Mouse (Mus musculus) frontal cortex, adult 2 months (tissue): Measurements from ENCODE around the gene Kcnk5. TPM values are rescaled to one million over a fixed set of nuclear protein-coding genes. Genes with fewer than 3 reads are reported as not detected.

Experiments
- DNase-seq, 2 experiments: peaks; one replicate each; pipeline ENCODE4 v3.0.0; 2022; ENCODE audit warnings: low spot score in 1 of 2; ENCODE audit errors: extremely low spot score in 1 of 2
- polyA plus RNA-seq: library from polyadenylated mRNA; depleted of rRNA; stranded (reverse); fragments of >200 nt; gene quantifications from 2 replicates; pipeline ENCODE4 v1.2.3, GENCODE M21; 2012; rRNA removed

Gene Kcnk5
- polyA plus RNA-seq, 1 experiment: 0.86 TPM

- DNase-seq: no peak
These were observed 60.7 kb downstream of the Kcnk5 start for GRCm38 (mm10) chr14:20120868-20121267.

- peak in 1 of 2 experiments; percentile 13 for DNase-seq
These were observed 61.6 kb downstream of the Kcnk5 start for GRCm38 (mm10) chr14:20120012-20120411.

DNA sequence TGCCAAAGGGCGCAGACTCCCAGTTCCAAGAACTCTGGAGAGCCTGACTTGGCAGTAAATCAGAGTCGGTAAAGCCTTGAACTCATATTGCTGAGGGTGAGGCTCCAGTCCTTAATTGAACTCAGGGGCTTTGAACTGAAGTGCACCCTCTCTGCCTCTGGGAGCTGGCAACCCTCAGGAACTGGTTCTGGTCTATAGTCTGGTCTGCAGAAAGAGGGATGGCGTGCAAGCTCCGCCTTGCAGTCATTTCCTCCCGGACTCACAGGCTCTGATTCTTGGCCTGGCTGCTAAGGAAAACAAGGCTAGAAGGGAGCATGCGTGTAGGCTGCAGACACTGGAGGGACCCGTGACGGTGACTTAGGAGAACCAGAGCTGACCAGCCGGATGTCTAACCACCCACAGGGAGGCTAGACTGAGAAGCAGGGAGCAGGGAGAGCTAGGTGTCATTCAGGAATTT is 65.4 kb downstream of the Kcnk5 start:
- DNase-seq: no peak

GRCm38 (mm10) chr14:20114951-20115350 is 66.7 kb downstream of the Kcnk5 start:
- no peak for DNase-seq

DNA sequence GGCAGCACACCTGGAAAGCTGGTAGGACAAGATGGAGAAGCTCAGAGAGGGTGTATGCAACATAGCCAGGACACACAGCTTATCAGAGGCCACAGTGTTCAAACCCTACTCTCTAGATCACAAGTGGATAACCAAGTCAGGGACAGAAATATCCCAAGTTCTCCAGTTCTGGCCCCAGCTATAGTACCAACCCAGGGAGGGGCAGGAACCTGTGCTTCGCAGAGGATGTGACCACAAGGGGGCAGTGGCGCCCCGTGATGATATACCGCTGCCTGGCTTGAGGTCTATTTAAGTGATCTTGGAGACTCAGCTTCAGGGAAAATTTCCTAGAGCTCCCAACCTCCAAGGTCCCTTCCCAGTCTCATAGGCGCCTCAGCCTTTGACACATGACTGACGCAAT is 67.6 kb downstream of the Kcnk5 start:
- peak; percentile 69 to 95 for DNase-seq

DNA sequence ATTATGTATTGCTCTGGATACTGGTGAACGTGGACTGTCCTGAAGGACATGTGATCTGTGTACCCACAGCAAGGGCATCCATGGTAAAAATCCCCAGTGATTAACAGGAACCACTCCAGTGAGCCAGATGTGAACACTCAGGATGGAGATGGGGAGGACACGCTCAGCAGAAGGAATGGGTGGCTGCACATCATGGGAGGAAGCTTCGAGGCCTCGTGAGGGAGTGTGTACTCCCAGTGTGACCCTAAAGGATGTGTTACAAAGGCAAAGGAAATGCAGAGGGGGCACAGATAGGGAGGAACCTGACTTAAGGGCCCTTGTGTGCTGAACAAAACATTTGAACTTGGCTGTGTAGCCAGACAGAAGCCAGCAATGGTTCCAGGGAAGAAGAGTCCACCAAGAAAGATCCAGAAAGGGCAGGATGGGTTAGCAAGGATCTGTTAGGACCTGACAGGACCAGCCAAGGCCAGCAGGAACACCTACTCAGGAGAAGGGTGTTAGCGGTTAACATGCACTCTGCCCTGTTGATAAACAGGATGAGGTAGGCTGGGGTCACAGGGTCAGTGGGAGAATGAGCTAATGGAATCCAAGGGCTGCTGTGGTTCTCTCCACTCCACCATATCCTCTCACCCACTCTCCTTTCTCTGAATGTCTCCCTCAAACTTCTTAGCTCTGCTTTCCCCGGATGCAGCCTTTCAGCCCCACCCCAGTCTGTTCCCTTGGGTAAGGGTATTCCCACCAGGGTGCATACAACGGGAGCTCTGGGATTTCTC is 68.2 kb downstream of the Kcnk5 start:
- DNase-seq: no peak

DNA sequence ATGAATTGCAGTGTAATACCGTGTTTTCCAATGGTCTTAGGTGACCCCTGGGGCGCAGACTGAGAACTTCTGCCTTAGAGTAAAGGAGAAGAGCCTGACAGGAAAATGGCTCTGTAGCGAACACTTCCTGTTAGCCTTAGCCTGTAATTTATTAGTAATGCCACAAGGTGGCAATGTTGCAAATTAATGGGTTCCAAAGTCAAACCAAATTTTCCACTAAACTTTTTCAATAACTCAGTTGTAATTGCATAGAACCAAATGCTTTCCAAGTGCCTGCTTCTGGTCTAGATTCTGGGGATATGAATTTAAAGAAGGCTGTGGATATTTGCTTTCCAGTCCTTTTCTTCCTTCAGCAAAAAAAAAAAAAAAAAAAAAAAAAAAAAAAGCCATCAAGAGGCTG is 69.4 kb downstream of the Kcnk5 start:
- no peak for DNase-seq

DNA sequence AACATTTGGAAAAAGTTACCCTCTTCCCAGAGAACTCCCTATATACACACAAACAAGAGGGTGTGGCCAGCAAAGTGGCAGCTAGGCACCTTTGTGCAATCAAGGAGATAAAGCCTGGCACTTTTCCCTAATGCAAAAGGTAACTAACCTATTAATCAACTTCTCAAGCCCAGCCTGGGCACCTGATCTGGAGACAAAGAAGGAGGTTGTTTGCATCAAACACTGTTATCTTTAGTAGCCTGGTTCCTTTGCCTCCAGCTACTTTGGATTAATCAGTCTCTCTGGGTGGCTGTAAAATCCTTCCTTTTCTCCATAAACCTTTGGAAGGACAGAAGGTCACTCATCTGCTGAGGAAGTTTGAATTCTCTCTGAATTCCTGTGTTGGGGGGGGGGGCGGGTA is 70.7 kb downstream of the Kcnk5 start:
- DNase-seq: no peak

DNA sequence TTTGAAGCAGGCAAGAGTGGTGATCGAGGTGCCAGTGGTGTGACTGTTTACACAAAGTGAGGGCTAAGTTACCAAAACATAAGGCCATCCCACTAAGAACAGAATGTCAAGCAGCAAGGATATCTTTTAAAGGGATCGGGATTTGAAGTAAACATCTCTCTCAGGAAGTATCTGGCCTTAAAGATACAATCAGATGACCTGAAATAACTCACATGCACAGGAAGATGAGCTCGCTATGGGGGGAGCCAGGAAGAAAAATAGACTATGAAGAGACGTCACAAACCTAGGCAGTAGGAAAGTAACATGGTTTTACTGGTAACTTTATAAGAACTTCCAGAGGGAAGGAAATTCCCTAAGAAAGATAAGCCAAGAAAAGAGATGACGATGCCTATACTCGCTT is 75.3 kb downstream of the Kcnk5 start:
- DNase-seq: no peak

GRCm38 (mm10) chr14:20103207-20103606 is 78.4 kb downstream of the Kcnk5 start:
- DNase-seq: peak in 1 of 2 experiments; percentile 15

DNA sequence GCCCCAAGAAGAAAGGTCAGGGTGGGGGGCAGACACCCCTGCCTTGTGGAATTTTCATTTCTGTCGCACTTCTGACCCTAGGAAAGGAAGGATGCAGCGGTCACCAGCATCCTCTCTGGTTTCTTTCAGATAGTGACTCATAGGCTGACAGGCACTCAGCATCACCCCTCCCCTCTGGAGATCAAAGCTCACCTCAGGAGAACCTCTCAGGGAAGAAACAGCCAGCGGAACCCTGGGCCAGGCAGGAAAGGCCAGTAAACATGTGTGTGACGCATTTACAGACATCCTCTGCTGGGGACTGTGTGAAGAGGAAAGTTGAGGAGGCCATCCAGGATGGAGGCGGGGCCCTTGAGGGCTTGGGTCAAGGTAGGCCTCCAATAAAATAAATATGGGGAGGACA is 83.5 kb downstream of the Kcnk5 start:
- no peak for DNase-seq

DNA sequence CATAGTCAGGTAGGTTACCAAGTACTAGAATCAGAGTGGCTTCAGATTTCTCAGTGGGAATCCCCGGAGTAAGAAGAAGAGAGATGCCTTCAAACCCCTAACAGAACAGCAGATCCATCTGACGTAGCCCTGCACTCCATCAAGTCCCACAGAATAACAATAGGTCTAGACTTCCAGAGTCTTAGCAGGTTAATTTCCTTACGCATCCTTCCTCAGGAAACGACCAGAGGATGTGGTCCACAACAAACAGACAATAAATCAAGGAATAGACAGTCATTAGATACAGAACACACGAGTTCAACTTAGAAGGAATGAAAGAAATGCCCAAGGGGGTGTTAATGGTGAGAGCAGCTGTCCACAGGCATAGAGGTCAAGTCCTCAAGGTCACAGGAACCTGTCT is 86.7 kb downstream of the Kcnk5 start:
- DNase-seq: no peak

DNA sequence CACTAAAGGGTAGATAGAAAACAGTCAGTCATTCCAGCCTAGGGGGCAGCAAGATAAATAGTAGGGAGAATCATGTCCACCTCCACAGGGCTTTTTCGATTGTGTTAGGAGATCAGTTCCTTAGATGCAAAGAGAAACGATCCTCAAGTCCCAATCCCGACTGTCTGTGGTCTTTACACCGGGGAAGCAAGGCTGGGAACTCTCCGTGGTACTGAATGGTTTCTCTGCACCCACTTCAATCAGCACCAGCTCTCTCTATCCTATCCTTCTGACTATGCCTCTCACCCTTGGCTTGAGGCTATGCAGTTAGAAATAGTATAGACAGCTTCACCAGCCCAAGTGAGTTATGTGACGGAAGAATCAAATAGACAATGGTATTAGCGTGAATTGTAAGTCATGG is 88.1 kb downstream of the Kcnk5 start:
- no peak for DNase-seq

Other genes with a start within 250 kb of the Kcnk5 start
- gene Gng2, start 204.2 kb downstream of the Kcnk5 start, polyA plus RNA-seq: 70.9 and 75.4 TPM in 2 replicates
- gene Saysd1, start 43.3 kb downstream of the Kcnk5 start, polyA plus RNA-seq: 7.9 and 8.6 TPM in 2 replicates
- gene Kcnk16, start 87.4 kb upstream of the Kcnk5 start, polyA plus RNA-seq: not detected in 2 replicates
- gene Nudt13, start 112.9 kb upstream of the Kcnk5 start, polyA plus RNA-seq: 26.7 and 38.3 TPM in 2 replicates
- 30.9 and 31.3 TPM in 2 replicates for gene Ecd, start 166.3 kb upstream of the Kcnk5 start, polyA plus RNA-seq
- 56.6 and 58.7 TPM in 2 replicates for gene Fam149b, start 166.4 kb upstream of the Kcnk5 start, polyA plus RNA-seq
- gene Dnajc9, start 207.1 kb upstream of the Kcnk5 start, polyA plus RNA-seq: 52.2 and 52.7 TPM in 2 replicates
- gene Mrps16, start 211.8 kb upstream of the Kcnk5 start, polyA plus RNA-seq: 39.6 and 40.3 TPM in 2 replicates